Mouse (Mus musculus) testis, adult 2 months (tissue): ENCODE measurements around the gene Gm17416. TPM values are rescaled to one million over a fixed set of nuclear protein-coding genes. Genes with fewer than 3 reads are reported as not detected.

Experiments
- H3K27ac ChIP-seq: fragments of 200-500 bp; 2 replicates; pipeline ENCODE4 v1.5.1; 2012; ENCODE audit warnings: low read depth, low read length; ENCODE audit not compliant: control insufficient read depth, insufficient read depth
- H3K27me3 ChIP-seq: fragments of 200-500 bp; 2 replicates; pipeline ENCODE4 v1.6.1; 2012; ENCODE audit warnings: mild to moderate bottlenecking, low read length, moderate library complexity; ENCODE audit not compliant: control insufficient read depth, insufficient read depth
- H3K36me3 ChIP-seq: fragments of 200-500 bp; 2 replicates; pipeline ENCODE4 v1.6.1; 2012; ENCODE audit warnings: mild to moderate bottlenecking, low read length; ENCODE audit not compliant: control insufficient read depth, insufficient read depth
- H3K4me1 ChIP-seq: fragments of 200-500 bp; 2 replicates; pipeline ENCODE4 v1.6.1; 2012; ENCODE audit warnings: low read length; ENCODE audit not compliant: control insufficient read depth, insufficient read depth
- H3K4me3 ChIP-seq: fragments of 200-500 bp; 2 replicates; pipeline ENCODE4 v1.5.1; 2012; ENCODE audit warnings: low read depth, mild to moderate bottlenecking, low read length, moderate library complexity, mixed read lengths; ENCODE audit not compliant: control insufficient read depth
- CTCF ChIP-seq: fragments of 200-500 bp; IDR thresholded peaks from 2 replicates; pipeline ENCODE4 v1.5.1; 2012; ENCODE audit warnings: low read depth, mild to moderate bottlenecking, inconsistent platforms, low read length, moderate library complexity; ENCODE audit not compliant: control insufficient read depth, insufficient read depth, insufficient replicate concordance
- POLR2A ChIP-seq: fragments of 200-500 bp; IDR thresholded peaks from 2 replicates; pipeline ENCODE4 v1.6.1; 2012; ENCODE audit warnings: low read depth, mild to moderate bottlenecking, inconsistent platforms, low read length, moderate library complexity; ENCODE audit not compliant: control insufficient read depth
- polyA plus RNA-seq: library from polyadenylated mRNA; depleted of rRNA; stranded (reverse); fragments of >200 nt; gene quantifications from 2 replicates; pipeline ENCODE4 v1.2.3, GENCODE M21; 2012

Gm17416 gene
- polyA plus RNA-seq, 1 experiment, result not detected

DNA sequence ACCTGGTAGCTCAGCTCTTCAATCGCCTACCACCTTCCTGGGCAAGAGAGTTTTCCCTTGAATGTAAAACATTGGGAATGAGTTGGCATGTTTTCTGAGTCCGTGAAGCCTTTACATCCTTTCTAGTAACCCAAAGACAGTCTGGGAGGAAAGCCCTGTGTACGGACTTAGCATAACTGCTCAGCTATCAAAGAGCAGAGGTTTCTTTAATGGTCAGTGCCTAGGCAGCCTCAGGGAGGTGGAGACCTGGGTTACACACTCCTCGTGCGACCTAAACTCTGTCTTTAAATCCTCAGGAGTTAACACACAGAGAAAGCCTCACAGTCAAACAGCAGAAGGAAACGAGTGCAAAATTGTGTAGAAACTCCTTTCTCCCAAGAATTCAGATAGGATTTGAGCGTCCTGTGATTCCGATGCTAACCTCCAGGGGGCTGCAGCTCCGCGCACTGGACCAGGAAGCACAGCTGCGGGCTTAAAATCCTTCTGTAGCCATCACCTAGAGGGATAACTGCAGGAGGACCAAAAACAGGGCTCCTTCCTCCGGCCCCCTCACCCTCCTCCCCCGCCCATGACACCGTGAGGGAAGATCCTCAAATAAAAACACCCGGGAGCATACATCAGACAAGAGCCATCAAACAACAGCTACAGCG is 15.2 kb upstream of the Gm17416 start:
- H3K4me1 ChIP-seq, result peaks cover 2% of the 10 kb centered on the region; the same call in 1 of the 2 replicates
- H3K27ac ChIP-seq, result no peak overlapping the region
- H3K27me3 ChIP-seq, result no peaks in the 10 kb centered on the region
- TF ChIP-seq POLR2A (no peak), CTCF (peak; percentile 74)
- no peak overlapping the region for H3K4me3 ChIP-seq
- H3K36me3 ChIP-seq, result no peaks in the 10 kb centered on the region

DNA sequence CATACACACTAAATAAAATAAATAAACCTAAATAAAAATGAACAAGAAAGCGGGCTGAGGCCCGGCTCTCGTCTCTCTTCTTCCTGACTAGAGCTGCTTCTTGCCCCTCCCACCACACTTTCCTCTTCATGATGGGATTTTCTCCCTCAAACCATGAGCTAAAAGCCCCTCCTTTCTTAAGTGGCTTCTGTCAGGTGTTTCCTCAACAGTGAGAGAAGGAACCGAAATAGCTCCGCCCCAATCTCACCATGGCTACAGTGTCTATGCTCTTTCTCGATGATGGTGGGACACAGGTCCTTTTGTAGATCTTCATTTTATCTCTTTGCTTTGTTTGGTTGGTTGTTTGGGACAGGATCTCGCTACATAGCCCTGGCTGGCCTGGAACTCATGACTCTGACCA is 12.5 kb upstream of the Gm17416 start:
- Histone ChIP-seq H3K27me3 (no peaks in the 10 kb centered on the region), H3K27ac (no peak overlapping the region), H3K4me3 (no peak overlapping the region), H3K36me3 (no peaks in the 10 kb centered on the region), H3K4me1 (peaks cover 2% of the 10 kb centered on the region; the same call in 1 of the 2 replicates)
- TF ChIP-seq POLR2A (no peak), CTCF (no peak)

DNA sequence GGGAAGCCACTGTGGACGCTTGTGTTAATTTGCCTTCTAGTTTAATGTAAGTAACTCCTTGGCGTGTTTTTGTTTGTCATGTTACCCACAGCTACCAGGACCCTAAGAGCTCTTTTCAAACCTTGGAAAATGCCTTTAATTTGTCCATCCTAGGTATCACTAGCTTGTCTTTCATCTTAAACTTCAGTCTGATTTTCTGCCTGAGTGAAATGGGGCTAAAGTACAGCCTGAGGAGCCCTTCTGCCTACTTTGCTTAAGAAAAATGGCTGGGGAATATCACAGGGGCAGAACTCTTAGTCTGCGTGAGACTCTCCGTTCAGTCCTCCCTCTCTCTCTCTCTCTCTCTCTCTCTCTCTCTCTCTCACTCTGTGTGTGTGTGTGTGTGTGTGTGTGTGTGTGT is 743 bp downstream of the Gm17416 start:
- Histone ChIP-seq H3K27me3 (no peaks in the 10 kb centered on the region), H3K36me3 (no peaks in the 10 kb centered on the region), H3K27ac (no peak overlapping the region), H3K4me1 (no peaks in the 10 kb centered on the region; the same call in 1 of the 2 replicates), H3K4me3 (no peak overlapping the region)
- TF ChIP-seq POLR2A (no peak), CTCF (no peak)

DNA sequence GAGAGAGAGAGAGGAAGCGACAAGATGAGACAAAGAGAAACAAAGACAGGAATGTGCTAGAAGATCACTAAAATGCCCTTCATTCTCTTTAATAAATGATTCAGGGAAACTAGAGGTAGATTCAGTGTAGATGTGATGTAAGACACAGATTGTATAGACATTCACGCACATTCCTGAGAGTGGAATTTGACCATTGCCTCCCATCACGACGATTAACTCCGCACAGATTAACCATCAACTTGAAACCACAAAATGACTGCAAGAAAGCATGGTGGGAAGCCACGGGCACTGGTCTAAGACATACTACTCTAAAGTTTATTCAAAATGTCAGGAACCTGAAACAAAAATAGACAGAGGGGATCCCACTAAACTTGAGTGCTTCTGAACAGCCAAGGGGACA is 1.2 kb downstream of the Gm17416 start:
- H3K27me3 ChIP-seq, result no peaks in the 10 kb centered on the region
- TF ChIP-seq CTCF (no peak), POLR2A (no peak)
- no peaks in the 10 kb centered on the region; the same call in 1 of the 2 replicates for H3K4me1 ChIP-seq
- H3K4me3 ChIP-seq, result no peak overlapping the region
- no peaks in the 10 kb centered on the region for H3K36me3 ChIP-seq
- H3K27ac ChIP-seq, result no peak overlapping the region

DNA sequence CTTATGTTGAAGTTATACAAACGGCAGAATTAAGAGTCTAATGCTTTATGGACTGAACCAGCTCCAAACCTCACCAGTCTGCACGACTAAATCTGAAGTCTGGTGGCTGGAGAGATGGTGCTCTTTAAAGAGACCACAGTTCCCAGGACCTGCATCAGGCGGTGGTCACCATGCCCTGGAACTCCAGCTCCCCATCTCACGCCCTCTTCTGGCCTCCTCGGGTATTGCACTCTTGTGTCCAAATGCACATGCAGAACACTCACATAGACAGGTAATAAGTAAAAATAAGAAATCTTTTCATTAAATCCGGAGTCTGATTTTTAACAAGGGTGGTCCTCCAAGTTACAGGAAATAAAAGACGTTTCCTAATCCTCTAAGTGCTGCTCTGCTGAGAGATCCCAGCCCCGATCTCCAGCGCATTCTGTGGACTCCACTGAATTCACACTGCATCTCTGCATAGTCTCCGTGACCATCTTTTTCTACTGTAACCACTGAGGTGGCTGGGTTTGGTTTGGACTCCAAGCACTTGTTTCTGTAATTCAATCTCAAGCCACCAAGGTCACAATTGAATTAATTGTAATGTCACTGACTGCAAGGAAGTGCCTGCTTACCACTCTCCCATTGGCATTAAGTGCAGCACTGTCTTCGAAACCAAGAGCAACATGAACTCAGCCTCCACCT is 3.1 kb downstream of the Gm17416 start, which contains the start of gene Defb21:
Gene Defb21, plus strand, starts transcription at position 631 of the 681 bp plus-strand sequence.
- TF ChIP-seq POLR2A, result no peak
- peak; percentile 88; the same call in 1 of the 2 replicates for TF ChIP-seq CTCF
- H3K4me3 ChIP-seq, result peak within 1 kb of the TSS; percentile 10; the same call in 1 of the 2 replicates
- no peak within 1 kb of the TSS for H3K27ac ChIP-seq
- no peaks in the 10 kb centered on the region; the same call in 1 of the 2 replicates for H3K4me1 ChIP-seq
- no peaks in the 10 kb centered on the region for H3K36me3 ChIP-seq
- H3K27me3 ChIP-seq, result no peaks in the 10 kb centered on the region

DNA sequence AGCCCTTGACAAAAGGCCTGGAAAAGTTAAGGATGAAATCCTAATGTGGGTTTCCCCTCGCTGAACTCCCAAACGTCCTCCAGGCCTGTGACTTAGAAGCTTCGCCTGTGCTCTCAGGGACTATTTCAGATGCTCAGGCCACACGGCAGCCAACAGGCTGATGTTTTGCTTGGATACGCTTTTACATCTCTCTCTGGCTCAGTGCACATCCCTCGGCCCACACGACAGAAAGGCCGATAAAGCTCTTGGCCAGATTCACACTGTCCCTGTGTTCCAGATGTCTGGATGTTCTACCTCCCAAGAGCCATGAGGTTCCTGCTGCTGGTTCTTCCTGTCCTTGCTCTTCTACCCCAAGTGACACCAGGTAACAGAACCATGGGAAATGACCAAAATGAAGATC is 4.3 kb downstream of the Gm17416 start:
- no peaks in the 10 kb centered on the region for H3K36me3 ChIP-seq
- no peak overlapping the region for H3K4me3 ChIP-seq
- H3K27ac ChIP-seq, result no peak overlapping the region
- TF ChIP-seq POLR2A, result no peak
- TF ChIP-seq CTCF, result no peak
- no peaks in the 10 kb centered on the region; the same call in 1 of the 2 replicates for H3K4me1 ChIP-seq
- no peaks in the 10 kb centered on the region for H3K27me3 ChIP-seq

DNA sequence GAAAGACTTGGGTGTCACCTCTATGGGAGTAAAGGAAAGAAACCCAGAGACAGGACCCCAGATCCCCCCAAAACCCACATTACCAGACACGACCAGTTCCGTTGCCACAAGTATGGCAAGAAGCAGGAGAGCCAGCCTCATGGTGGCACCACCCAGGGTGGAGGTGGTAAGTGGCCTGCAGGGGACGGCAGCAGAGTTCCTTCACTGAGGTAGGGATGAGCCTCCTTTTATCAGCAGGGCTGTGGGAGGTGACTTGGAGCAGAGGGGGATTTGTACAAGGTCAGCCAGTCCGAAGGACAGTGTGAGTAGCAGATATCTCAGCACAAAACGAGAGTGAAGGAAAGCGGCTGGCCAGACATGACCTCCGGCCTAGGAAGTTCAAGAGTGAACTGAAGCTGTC is 11.0 kb downstream of the Gm17416 start, which contains the start of gene Defb19:
Gene Defb19, minus strand, starts transcription at position 206 of the 400 bp plus-strand sequence.
- Histone ChIP-seq H3K27me3 (no peaks in the 10 kb centered on the region), H3K36me3 (no peaks in the 10 kb centered on the region), H3K4me3 (peak within 1 kb of the TSS; percentile 58), H3K27ac (peak within 1 kb of the TSS; percentile 61), H3K4me1 (no peaks in the 10 kb centered on the region)
- no peak for TF ChIP-seq CTCF
- peak; percentile 64; the same call in 1 of the 2 replicates for TF ChIP-seq POLR2A
